Mouse (Mus musculus): ENCODE measurements around the gene Nfia. TPM values are rescaled to one million over a fixed set of nuclear protein-coding genes. Genes with fewer than 3 reads are reported as not detected.

The Nfia gene
- polyA plus RNA-seq, 1 experiment from 2014 or later, result 15.9 TPM

GRCm38 (mm10) chr4:98134027-98134426, 361.5 kb downstream of the Nfia start:
- H3K4me1 ChIP-seq (replicated peaks; ENCODE audit: control insufficient read depth, insufficient read depth, low read length), result no peaks in the 10 kb centered on the region
- no peak overlapping the region for H3K4me2 ChIP-seq (replicated peaks; ENCODE audit: low read depth)
- no peaks in the 10 kb centered on the region for H3K9me3 ChIP-seq (ENCODE audit: control insufficient read depth)
- 88% methylated on average over 4 of the region's 4 CpGs for WGBS
- no peak overlapping the region for H3K27ac ChIP-seq (ENCODE audit: low read depth, low read length)
- no peaks in the 10 kb centered on the region for H3K27me3 ChIP-seq (replicated peaks; ENCODE audit: control insufficient read depth, insufficient read depth, low read length)
- H3K9ac ChIP-seq (ENCODE audit: low read depth, low read length), result no peak overlapping the region
- no peaks in the 10 kb centered on the region for H3K36me3 ChIP-seq (ENCODE audit: control insufficient read depth, insufficient read depth)
- no peak overlapping the region for H3K4me3 ChIP-seq (ENCODE audit: low read depth, low read length)
- ATAC-seq, result no peak
- no peak for TF ChIP-seq CTCF (IDR thresholded peaks at IDR 0.05; ENCODE audit: low read depth)

GRCm38 (mm10) chr4:98136072-98136471, 363.5 kb downstream of the Nfia start:
- no peak for ATAC-seq
- Histone ChIP-seq H3K4me2 (replicated peaks; ENCODE audit: low read depth) (no peak overlapping the region), H3K9me3 (ENCODE audit: control insufficient read depth) (no peaks in the 10 kb centered on the region), H3K9ac (ENCODE audit: low read depth, low read length) (no peak overlapping the region), H3K27ac (ENCODE audit: low read depth, low read length) (no peak overlapping the region), H3K4me1 (replicated peaks; ENCODE audit: control insufficient read depth, insufficient read depth, low read length) (no peaks in the 10 kb centered on the region), H3K4me3 (ENCODE audit: low read depth, low read length) (no peak overlapping the region), H3K36me3 (ENCODE audit: control insufficient read depth, insufficient read depth) (no peaks in the 10 kb centered on the region), H3K27me3 (replicated peaks; ENCODE audit: control insufficient read depth, insufficient read depth, low read length) (no peaks in the 10 kb centered on the region)
- WGBS, result 88% methylated on average over 2 of the region's 2 CpGs
- no peak for TF ChIP-seq CTCF (IDR thresholded peaks at IDR 0.05; ENCODE audit: low read depth)

GRCm38 (mm10) chr4:98142879-98143436, 370.4 kb downstream of the Nfia start:
- 29% methylated on average over 1 of the region's 1 CpGs for WGBS
- Histone ChIP-seq H3K9ac (ENCODE audit: low read depth, low read length) (no peak overlapping the region), H3K9me3 (ENCODE audit: control insufficient read depth) (no peaks in the 10 kb centered on the region), H3K36me3 (ENCODE audit: control insufficient read depth, insufficient read depth) (no peaks in the 10 kb centered on the region), H3K27ac (ENCODE audit: low read depth, low read length) (no peak overlapping the region), H3K4me1 (replicated peaks; ENCODE audit: control insufficient read depth, insufficient read depth, low read length) (no peaks in the 10 kb centered on the region), H3K4me3 (ENCODE audit: low read depth, low read length) (no peak overlapping the region), H3K4me2 (replicated peaks; ENCODE audit: low read depth) (no peak overlapping the region), H3K27me3 (replicated peaks; ENCODE audit: control insufficient read depth, insufficient read depth, low read length) (no peaks in the 10 kb centered on the region)
- TF ChIP-seq CTCF (IDR thresholded peaks at IDR 0.05; ENCODE audit: low read depth), result no peak
- ATAC-seq, result no peak

GRCm38 (mm10) chr4:98150576-98150975, 378.0 kb downstream of the Nfia start:
- no peaks in the 10 kb centered on the region for H3K4me1 ChIP-seq (replicated peaks; ENCODE audit: control insufficient read depth, insufficient read depth, low read length)
- TF ChIP-seq CTCF (IDR thresholded peaks at IDR 0.05; ENCODE audit: low read depth), result no peak
- WGBS, result 83% methylated on average over 5 of the region's 5 CpGs

GRCm38 (mm10) chr4:98157921-98158320, 385.4 kb downstream of the Nfia start:
- H3K9me3 ChIP-seq (ENCODE audit: control insufficient read depth), result no peaks in the 10 kb centered on the region
- no peak for ATAC-seq
- TF ChIP-seq CTCF (IDR thresholded peaks at IDR 0.05; ENCODE audit: low read depth), result no peak
- no peak overlapping the region for H3K27ac ChIP-seq (ENCODE audit: low read depth, low read length)
- 79% methylated on average over 3 of the region's 3 CpGs for WGBS
- H3K9ac ChIP-seq (ENCODE audit: low read depth, low read length), result no peak overlapping the region
- no peak overlapping the region for H3K4me2 ChIP-seq (replicated peaks; ENCODE audit: low read depth)
- H3K4me1 ChIP-seq (replicated peaks; ENCODE audit: control insufficient read depth, insufficient read depth, low read length), result no peaks in the 10 kb centered on the region
- H3K36me3 ChIP-seq (ENCODE audit: control insufficient read depth, insufficient read depth), result no peaks in the 10 kb centered on the region
- no peak overlapping the region for H3K4me3 ChIP-seq (ENCODE audit: low read depth, low read length)
- no peaks in the 10 kb centered on the region for H3K27me3 ChIP-seq (replicated peaks; ENCODE audit: control insufficient read depth, insufficient read depth, low read length)

More at GRCm38 (mm10) chr4:98150576-98150975, 378.0 kb downstream of the Nfia start:
- Histone ChIP-seq H3K27me3 (replicated peaks; ENCODE audit: control insufficient read depth, insufficient read depth, low read length) (no peaks in the 10 kb centered on the region), H3K9ac (ENCODE audit: low read depth, low read length) (no peak overlapping the region), H3K4me2 (replicated peaks; ENCODE audit: low read depth) (no peak overlapping the region), H3K27ac (ENCODE audit: low read depth, low read length) (no peak overlapping the region), H3K36me3 (ENCODE audit: control insufficient read depth, insufficient read depth) (no peaks in the 10 kb centered on the region), H3K9me3 (ENCODE audit: control insufficient read depth) (no peaks in the 10 kb centered on the region), H3K4me3 (ENCODE audit: low read depth, low read length) (no peak overlapping the region)
- no peak for ATAC-seq

GRCm38 (mm10) chr4:98166379-98166778, 393.8 kb downstream of the Nfia start:
- no peak for ATAC-seq
- Histone ChIP-seq H3K27me3 (replicated peaks; ENCODE audit: control insufficient read depth, insufficient read depth, low read length) (no peaks in the 10 kb centered on the region), H3K9ac (ENCODE audit: low read depth, low read length) (no peak overlapping the region), H3K4me1 (replicated peaks; ENCODE audit: control insufficient read depth, insufficient read depth, low read length) (no peaks in the 10 kb centered on the region), H3K27ac (ENCODE audit: low read depth, low read length) (no peak overlapping the region), H3K9me3 (ENCODE audit: control insufficient read depth) (no peaks in the 10 kb centered on the region), H3K4me3 (ENCODE audit: low read depth, low read length) (no peak overlapping the region), H3K4me2 (replicated peaks; ENCODE audit: low read depth) (no peak overlapping the region), H3K36me3 (ENCODE audit: control insufficient read depth, insufficient read depth) (no peaks in the 10 kb centered on the region)
- TF ChIP-seq CTCF (IDR thresholded peaks at IDR 0.05; ENCODE audit: low read depth), result no peak
- WGBS, result 76% methylated on average over 3 of the region's 3 CpGs

Other genes starting within 250 kb of the Nfia start
- gene E130114P18Rik, start 5.3 kb downstream of the Nfia start, polyA plus RNA-seq (2015; fragmentation: Nextera tagmentation; extraction: Ambion mirVana), result 1.3 and 1.6 TPM in 2 replicates

Measured in intestine, postnatal 0 days (tissue).